Mouse (Mus musculus) small intestine, adult 2 months (tissue): ENCODE measurements around the gene Olfr1176. TPM values are rescaled to one million over a fixed set of nuclear protein-coding genes. Genes with fewer than 3 reads are reported as not detected.

ENCODE experiments used
- H3K27ac ChIP-seq: fragments of 200-500 bp; 2 replicates; pipeline ENCODE4 v1.5.1; 2012; ENCODE audit warnings: low read depth, low read length, control low read depth, inconsistent platforms; ENCODE audit not compliant: insufficient read depth
- H3K27me3 ChIP-seq: fragments of 200-500 bp; 2 replicates; pipeline ENCODE4 v1.6.1; 2012; ENCODE audit warnings: mild to moderate bottlenecking, moderate library complexity, low read length, inconsistent platforms; ENCODE audit not compliant: control insufficient read depth, insufficient read depth
- H3K36me3 ChIP-seq: fragments of 200-500 bp; 2 replicates; pipeline ENCODE4 v1.6.1; 2012; ENCODE audit warnings: mild to moderate bottlenecking, low read length, control low read depth, inconsistent platforms; ENCODE audit not compliant: control insufficient read depth, insufficient read depth
- H3K4me1 ChIP-seq: fragments of 200-500 bp; 2 replicates; pipeline ENCODE4 v1.6.1; 2012; ENCODE audit warnings: low read length, inconsistent platforms, mixed read lengths; ENCODE audit not compliant: control insufficient read depth, insufficient read depth, insufficient read length
- H3K4me3 ChIP-seq: fragments of 200-500 bp; 2 replicates; pipeline ENCODE4 v1.5.1; 2012; ENCODE audit warnings: low read depth, mild to moderate bottlenecking, control low read depth, inconsistent platforms, low read length, moderate library complexity
- CTCF ChIP-seq: fragments of 200-500 bp; IDR thresholded peaks from 2 replicates; pipeline ENCODE4 v1.5.1; 2012; ENCODE audit warnings: low read depth, mild to moderate bottlenecking, control low read depth, inconsistent platforms, low read length, moderate library complexity, mixed read lengths; ENCODE audit not compliant: insufficient replicate concordance, insufficient read length; ENCODE audit errors: extremely low read depth
- POLR2A ChIP-seq: fragments of 200-500 bp; IDR thresholded peaks from 2 replicates; pipeline ENCODE4 v1.6.1; 2012; ENCODE audit warnings: low read depth, mild to moderate bottlenecking, control low read depth, inconsistent platforms, low read length, moderate library complexity
- WGBS: fragments of 180-500 bp; shearing (Covaris S2); methylation state at CpG from one replicate; pipeline ENCODE4 v1.1.7; 2018; 5-methylcytosine and 5-hydroxymethylcytosine counted together
- polyA plus RNA-seq: library from polyadenylated mRNA; depleted of rRNA; stranded (reverse); fragments of >200 nt; gene quantifications from 2 replicates; pipeline ENCODE4 v1.2.3, GENCODE M21; 2012; rRNA removed

Olfr1176 gene
- not detected in 2 replicates for polyA plus RNA-seq

GRCm38 (mm10) chr2:88336421-88336820 is at the start of gene Olfr1176:
Gene Olfr1176, plus strand, starts transcription at chr2:88336721.
- Histone ChIP-seq H3K27me3 (no peaks in the 10 kb centered on the region), H3K36me3 (no peaks in the 10 kb centered on the region), H3K4me3 (no peak within 1 kb of the TSS), H3K27ac (no peak within 1 kb of the TSS), H3K4me1 (no peaks in the 10 kb centered on the region)
- 31% methylated on average over 1 of the region's 1 CpGs for WGBS
- TF ChIP-seq POLR2A, result no peak
- no peak for TF ChIP-seq CTCF

- H3K4me3 ChIP-seq, result no peak within 1 kb of the TSS
- no peak within 1 kb of the TSS for H3K27ac ChIP-seq
- no peaks in the 10 kb centered on the region for H3K4me1 ChIP-seq
- TF ChIP-seq CTCF (no peak), POLR2A (no peak)
- H3K36me3 ChIP-seq, result no peaks in the 10 kb centered on the region
- WGBS, result 91% methylated on average over 4 of the region's 4 CpGs
- no peaks in the 10 kb centered on the region for H3K27me3 ChIP-seq
Observed at GRCm38 (mm10) chr2:88315035-88315434, 21.5 kb upstream of the Olfr1176 start, which contains the start of gene Olfr1174-ps. Gene Olfr1174-ps, minus strand, starts transcription at chr2:88315135.

- H3K4me3 ChIP-seq, result no peak within 1 kb of the TSS
- no peaks in the 10 kb centered on the region for H3K27me3 ChIP-seq
- H3K36me3 ChIP-seq, result no peaks in the 10 kb centered on the region
- WGBS, result 77% methylated on average over 2 of the region's 2 CpGs
- H3K4me1 ChIP-seq, result no peaks in the 10 kb centered on the region
- H3K27ac ChIP-seq, result no peak within 1 kb of the TSS
- TF ChIP-seq CTCF (no peak), POLR2A (no peak)
Observed at GRCm38 (mm10) chr2:88327115-88327514, 9.4 kb upstream of the Olfr1176 start, which contains the start of gene Olfr1175-ps. Gene Olfr1175-ps, minus strand, starts transcription at chr2:88327215.

- H3K4me3 ChIP-seq, result no peak within 1 kb of the TSS
- no peaks in the 10 kb centered on the region for H3K4me1 ChIP-seq
- 73% methylated on average over 1 of the region's 1 CpGs for whole genome bisulfite sequencing
- TF ChIP-seq CTCF (no peak), POLR2A (no peak)
- no peaks in the 10 kb centered on the region for H3K27me3 ChIP-seq
- no peaks in the 10 kb centered on the region for H3K36me3 ChIP-seq
- no peak within 1 kb of the TSS for H3K27ac ChIP-seq
Observed at GRCm38 (mm10) chr2:88346392-88346791, 9.9 kb downstream of the Olfr1176 start, which contains the start of gene Olfr1177-ps. Gene Olfr1177-ps, minus strand, starts transcription at chr2:88346492.

- Histone ChIP-seq H3K4me3 (no peak overlapping the region), H3K27ac (no peak overlapping the region), H3K36me3 (no peaks in the 10 kb centered on the region), H3K4me1 (no peaks in the 10 kb centered on the region), H3K27me3 (no peaks in the 10 kb centered on the region)
- 2% methylated on average over 2 of the region's 2 CpGs for WGBS
- TF ChIP-seq CTCF (no peak), POLR2A (no peak)
Observed at GRCm38 (mm10) chr2:88356304-88356703, 19.8 kb downstream of the Olfr1176 start.

GRCm38 (mm10) chr2:88386762-88387161 is 50.2 kb downstream of the Olfr1176 start, which contains the start of gene Olfr1178:
Gene Olfr1178, plus strand, starts transcription at chr2:88387062.
- no peaks in the 10 kb centered on the region for H3K4me1 ChIP-seq
- H3K4me3 ChIP-seq, result no peak within 1 kb of the TSS
- no peaks in the 10 kb centered on the region for H3K36me3 ChIP-seq
- TF ChIP-seq POLR2A (no peak), CTCF (no peak)
- H3K27me3 ChIP-seq, result no peaks in the 10 kb centered on the region
- 75% methylated on average over 1 of the region's 1 CpGs for WGBS
- no peak within 1 kb of the TSS for H3K27ac ChIP-seq

Other genes starting within 250 kb of the Olfr1176 start
- gene Olfr1164, start 242.8 kb upstream of the Olfr1176 start, polyA plus RNA-seq, result not detected in 2 replicates
- gene Olfr1166, start 208.4 kb upstream of the Olfr1176 start, polyA plus RNA-seq, result not detected in 2 replicates
- not detected in 2 replicates for gene Olfr1167, start 181.5 kb upstream of the Olfr1176 start, polyA plus RNA-seq
- gene Olfr1168, start 154.8 kb upstream of the Olfr1176 start, polyA plus RNA-seq, result not detected in 2 replicates
- not detected in 2 replicates for gene Olfr1170, start 108.4 kb upstream of the Olfr1176 start, polyA plus RNA-seq
- gene Olfr1173, start 56.8 kb upstream of the Olfr1176 start, polyA plus RNA-seq, result not detected in 2 replicates
- not detected in 2 replicates for gene Olfr1174-ps, start 21.6 kb upstream of the Olfr1176 start, polyA plus RNA-seq
- not detected in 2 replicates for gene Olfr1175-ps, start 9.5 kb upstream of the Olfr1176 start, polyA plus RNA-seq
- gene Olfr1177-ps, start 9.8 kb downstream of the Olfr1176 start, polyA plus RNA-seq, result not detected in 2 replicates
- not detected in 2 replicates for gene Olfr1178, start 50.3 kb downstream of the Olfr1176 start, polyA plus RNA-seq
- not detected in 2 replicates for gene Olfr1179, start 69.7 kb downstream of the Olfr1176 start, polyA plus RNA-seq
- gene Olfr1180, start 82.4 kb downstream of the Olfr1176 start, polyA plus RNA-seq, result not detected in 2 replicates
- not detected in 2 replicates for gene Olfr1181, start 89.5 kb downstream of the Olfr1176 start, polyA plus RNA-seq
- gene Gm13757, start 112.4 kb downstream of the Olfr1176 start, polyA plus RNA-seq, result not detected in 2 replicates
- gene Olfr1183, start 118.1 kb downstream of the Olfr1176 start, polyA plus RNA-seq, result not detected in 2 replicates
- gene Olfr1184, start 146.9 kb downstream of the Olfr1176 start, polyA plus RNA-seq, result not detected in 2 replicates
- gene Olfr1185-ps1, start 156.6 kb downstream of the Olfr1176 start, polyA plus RNA-seq, result not detected in 2 replicates
- gene Olfr1186, start 181.8 kb downstream of the Olfr1176 start, polyA plus RNA-seq, result not detected in 2 replicates
- gene Olfr1188, start 220.2 kb downstream of the Olfr1176 start, polyA plus RNA-seq, result not detected in 2 replicates
- gene Olfr1189, start 249.7 kb downstream of the Olfr1176 start, polyA plus RNA-seq, result not detected in 2 replicates